Mouse (Mus musculus) cerebellum, adult 2 months (tissue): Measurements from ENCODE around the gene Ttc8.

Experiments used
- CTCF ChIP-seq: fragments of 200-500 bp; IDR thresholded peaks from 2 replicates; pipeline ENCODE4 v1.5.1; 2011; ENCODE audit warnings: low read depth, mild to moderate bottlenecking, control low read depth, low read length, moderate library complexity, borderline replicate concordance; ENCODE audit not compliant: insufficient read depth
- POLR2A ChIP-seq: fragments of 200-500 bp; IDR thresholded peaks from 2 replicates; pipeline ENCODE4 v1.6.1; 2011; ENCODE audit warnings: low read length, control low read depth, borderline replicate concordance; ENCODE audit not compliant: insufficient read depth

GRCm38 (mm10) chr12:98900341-98900880 is 20.0 kb upstream of the Ttc8 start:
- TF ChIP-seq CTCF, result no peak
- no peak for TF ChIP-seq POLR2A
